Mouse (Mus musculus) liver, embryonic 14.5 days (tissue): Measurements from ENCODE around the gene Oxct1. TPM values are rescaled to one million over a fixed set of nuclear protein-coding genes. Genes with fewer than 3 reads are reported as not detected.

Experiments
- ATAC-seq: fragments of 200-750 bp; cut with Nextera tagmentation; 2 replicates; pipeline ENCODE4 v1.8.0; 2017; ENCODE audit warnings: moderate number of reproducible peaks, mild to moderate bottlenecking, moderate library complexity; ENCODE audit not compliant: insufficient read depth
- DNase-seq, 3 experiments: peaks; one replicate each; pipeline ENCODE4 v3.0.0-alpha.2; 2012 to 2013; ENCODE audit warnings: low read depth in 3 of 3, low spot score in 3 of 3
- H3K27ac ChIP-seq: fragments of 300-500 bp; sonication (generic); 2 replicates; pipeline ENCODE4 v1.5.1; 2014; ENCODE audit warnings: moderate library complexity, mild to moderate bottlenecking, control low read depth, inconsistent platforms
- H3K27me3 ChIP-seq: fragments of 300-500 bp; sonication (generic); 2 replicates; pipeline ENCODE4 v1.6.1; 2014; ENCODE audit warnings: mild to moderate bottlenecking, low read length, moderate library complexity; ENCODE audit not compliant: control insufficient read depth, insufficient read depth
- H3K36me3 ChIP-seq: fragments of 300-500 bp; sonication (generic); replicated peaks from 2 replicates; pipeline ENCODE4 v1.6.1; 2014; ENCODE audit warnings: low read depth; ENCODE audit not compliant: control insufficient read depth, insufficient read depth
- H3K4me1 ChIP-seq, 2 experiments: fragments of 200-500 bp in 1 of 2; fragments of 300-500 bp in 1 of 2; sonication (generic) in 1 of 2; replicated peaks; 2 replicates each; pipeline ENCODE4 v1.6.1; 2012 to 2014; ENCODE audit warnings: antibody characterized with exemption in 1 of 2, inconsistent platforms in 1 of 2, low read length in 1 of 2; ENCODE audit not compliant: control insufficient read depth in 2 of 2, insufficient read depth in 2 of 2
- H3K4me2 ChIP-seq: fragments of 300-500 bp; sonication (generic); 2 replicates; pipeline ENCODE4 v1.6.1; 2014; ENCODE audit warnings: low read depth, mild to moderate bottlenecking, control low read depth, moderate library complexity
- H3K4me3 ChIP-seq, 2 experiments: fragments of 200-500 bp in 1 of 2; fragments of 300-500 bp in 1 of 2; sonication (generic) in 1 of 2; 2 replicates each; pipeline ENCODE4 v1.5.1; 2012 to 2014; ENCODE audit warnings: low read depth in 2 of 2, low read length in 2 of 2, mild to moderate bottlenecking in 2 of 2, control low read depth in 1 of 2, inconsistent platforms in 1 of 2, moderate library complexity in 1 of 2; ENCODE audit not compliant: insufficient read depth in 1 of 2
- H3K9ac ChIP-seq: fragments of 300-500 bp; sonication (generic); replicated peaks from 2 replicates; pipeline ENCODE4 v1.6.1; 2014; ENCODE audit warnings: mild to moderate bottlenecking, control low read depth, moderate library complexity
- H3K9me3 ChIP-seq: fragments of 300-500 bp; sonication (generic); 2 replicates; pipeline ENCODE4 v1.6.1; 2016; ENCODE audit warnings: low read length, mixed read lengths; ENCODE audit not compliant: control insufficient read depth
- CTCF ChIP-seq: IDR thresholded peaks from 2 replicates; pipeline ENCODE4 v1.5.1; 2016; ENCODE audit warnings: antibody characterized with exemption, low read depth, control low read depth
- EP300 ChIP-seq: IDR thresholded peaks from 2 replicates; pipeline ENCODE4 v1.6.1; 2016; ENCODE audit warnings: antibody characterized with exemption, low read depth
- WGBS: fragments of 180-500 bp; shearing (Covaris S2); extraction: QIAGEN DNeasy Blood & Tissue Kit; methylation state at CpG from one replicate; pipeline ENCODE4 v1.1.7; 2014; ENCODE audit not compliant: insufficient replicate concordance; 5-methylcytosine and 5-hydroxymethylcytosine counted together
- polyA plus RNA-seq, 2 experiments: library from polyadenylated mRNA; depleted of rRNA in 1 of 2; stranded (reverse) in 1 of 2; unstranded in 1 of 2; fragments of >200 nt; fragmentation: Nextera tagmentation in 1 of 2; extraction: Ambion mirVana in 1 of 2; gene quantifications; 2 replicates each; pipeline versions ENCODE4 v1.2.1 to v1.2.3; 2012 to 2014

The Oxct1 gene
- polyA plus RNA-seq, 2 experiments, result 9.4 to 24.4 TPM

GRCm38 (mm10) chr15:4139516-4139915 is 113.3 kb downstream of the Oxct1 start:
- ATAC-seq, result no peak
- Histone ChIP-seq H3K27me3 (no peaks in the 10 kb centered on the region), H3K36me3 (no peaks in the 10 kb centered on the region), H3K27ac (no peak overlapping the region), H3K4me2 (no peak overlapping the region), H3K9me3 (no peaks in the 10 kb centered on the region), H3K9ac (no peak overlapping the region), H3K4me1 (no peaks in the 10 kb centered on the region), H3K4me3 (no peak overlapping the region)
- WGBS, result 79% methylated on average over 12 of the region's 12 CpGs
- DNase-seq, result no peak
- TF ChIP-seq EP300 (no peak), CTCF (no peak)

- Histone ChIP-seq H3K4me3 (no peak overlapping the region), H3K27me3 (no peaks in the 10 kb centered on the region), H3K9me3 (no peaks in the 10 kb centered on the region), H3K36me3 (no peaks in the 10 kb centered on the region), H3K27ac (no peak overlapping the region), H3K9ac (no peak overlapping the region), H3K4me2 (no peak overlapping the region), H3K4me1 (no peaks in the 10 kb centered on the region)
- no peak for ATAC-seq
- 67% methylated on average over 5 of the region's 5 CpGs for WGBS
- TF ChIP-seq CTCF (no peak), EP300 (no peak)
- no peak for DNase-seq
Observed at GRCm38 (mm10) chr15:4145352-4145751, 119.2 kb downstream of the Oxct1 start.

- TF ChIP-seq EP300, result no peak
- Histone ChIP-seq H3K4me1 (no peaks in the 10 kb centered on the region), H3K27ac (no peak overlapping the region), H3K9ac (no peak overlapping the region), H3K36me3 (no peaks in the 10 kb centered on the region), H3K9me3 (no peaks in the 10 kb centered on the region), H3K27me3 (no peaks in the 10 kb centered on the region), H3K4me2 (no peak overlapping the region), H3K4me3 (no peak overlapping the region)
- 71% methylated on average over 2 of the region's 2 CpGs for WGBS
- no peak for DNase-seq
- ATAC-seq, result no peak
Observed at GRCm38 (mm10) chr15:4147700-4148099, 121.5 kb downstream of the Oxct1 start.

- Histone ChIP-seq H3K4me3 (no peak overlapping the region), H3K36me3 (no peaks in the 10 kb centered on the region), H3K9me3 (no peaks in the 10 kb centered on the region), H3K27me3 (no peaks in the 10 kb centered on the region), H3K9ac (no peak overlapping the region), H3K4me2 (no peak overlapping the region), H3K27ac (no peak overlapping the region), H3K4me1 (no peaks in the 10 kb centered on the region)
- TF ChIP-seq EP300, result no peak
- no peak for TF ChIP-seq CTCF
- no peak for DNase-seq
- 70% methylated on average over 8 of the region's 8 CpGs for WGBS
- no peak for ATAC-seq
Observed at GRCm38 (mm10) chr15:4148649-4149389, 122.6 kb downstream of the Oxct1 start.

GRCm38 (mm10) chr15:4154646-4155045 is 128.5 kb downstream of the Oxct1 start:
- WGBS, result 76% methylated on average over 4 of the region's 4 CpGs

More at GRCm38 (mm10) chr15:4154646-4155045, 128.5 kb downstream of the Oxct1 start:
- Histone ChIP-seq H3K4me3 (no peak overlapping the region), H3K27me3 (no peaks in the 10 kb centered on the region), H3K9ac (no peak overlapping the region), H3K27ac (no peak overlapping the region), H3K4me1 (no peaks in the 10 kb centered on the region), H3K9me3 (no peaks in the 10 kb centered on the region), H3K4me2 (no peak overlapping the region), H3K36me3 (no peaks in the 10 kb centered on the region)
- TF ChIP-seq CTCF (no peak), EP300 (no peak)
- ATAC-seq (no peak), DNase-seq (no peak)
